Mouse (Mus musculus) bone marrow macrophage, adult 2 months (primary cell): ENCODE data around the gene Mrps21.

Experiments used
- CTCF ChIP-seq: IDR thresholded peaks from 2 replicates; pipeline ENCODE4 v1.5.1; 2012; ENCODE audit warnings: low read depth, mild to moderate bottlenecking, low read length, moderate library complexity
- POLR2A ChIP-seq: IDR thresholded peaks from 2 replicates; pipeline ENCODE4 v1.6.1; 2012; ENCODE audit warnings: mild to moderate bottlenecking, low read depth, low read length, borderline replicate concordance

DNA sequence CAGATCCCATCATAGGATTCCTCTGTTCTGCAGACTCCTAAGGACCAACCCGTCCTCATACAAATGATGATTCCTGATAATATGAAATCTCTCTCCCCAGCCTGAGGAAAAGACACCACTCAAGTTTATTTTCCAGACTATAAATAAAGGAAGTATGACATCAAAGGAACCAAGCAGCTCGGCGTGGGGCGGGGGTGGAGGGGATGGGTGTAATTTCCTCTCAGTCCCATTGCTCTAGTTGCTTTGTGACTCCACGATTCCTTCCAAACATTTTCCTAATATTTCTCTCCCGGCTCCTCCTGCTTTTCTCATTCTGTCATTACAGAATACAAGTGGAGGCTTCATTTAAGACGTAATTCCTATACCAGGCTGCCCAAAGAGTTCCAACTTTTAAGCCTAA is 21.8 kb upstream of the Mrps21 start:
- no peak for TF ChIP-seq CTCF
- TF ChIP-seq POLR2A, result no peak
